Mouse (Mus musculus) small intestine, adult 2 months (tissue): ENCODE results near the gene C130032M10Rik. TPM values are rescaled to one million over a fixed set of nuclear protein-coding genes. Genes with fewer than 3 reads are reported as not detected.
"Not testable (repeated sequence)": the region's sequence is repeated elsewhere in the genome, so short reads cannot be mapped to it uniquely, and the experiment has no call there.

Experiments
- H3K27ac ChIP-seq: fragments of 200-500 bp; 2 replicates; pipeline ENCODE4 v1.5.1; 2012; ENCODE audit warnings: low read depth, low read length, control low read depth, inconsistent platforms; ENCODE audit not compliant: insufficient read depth
- H3K27me3 ChIP-seq: fragments of 200-500 bp; 2 replicates; pipeline ENCODE4 v1.6.1; 2012; ENCODE audit warnings: mild to moderate bottlenecking, moderate library complexity, low read length, inconsistent platforms; ENCODE audit not compliant: control insufficient read depth, insufficient read depth
- H3K36me3 ChIP-seq: fragments of 200-500 bp; 2 replicates; pipeline ENCODE4 v1.6.1; 2012; ENCODE audit warnings: mild to moderate bottlenecking, low read length, control low read depth, inconsistent platforms; ENCODE audit not compliant: control insufficient read depth, insufficient read depth
- H3K4me1 ChIP-seq: fragments of 200-500 bp; 2 replicates; pipeline ENCODE4 v1.6.1; 2012; ENCODE audit warnings: low read length, inconsistent platforms, mixed read lengths; ENCODE audit not compliant: control insufficient read depth, insufficient read depth, insufficient read length
- H3K4me3 ChIP-seq: fragments of 200-500 bp; 2 replicates; pipeline ENCODE4 v1.5.1; 2012; ENCODE audit warnings: low read depth, mild to moderate bottlenecking, control low read depth, inconsistent platforms, low read length, moderate library complexity
- CTCF ChIP-seq: fragments of 200-500 bp; IDR thresholded peaks from 2 replicates; pipeline ENCODE4 v1.5.1; 2012; ENCODE audit warnings: low read depth, mild to moderate bottlenecking, control low read depth, inconsistent platforms, low read length, moderate library complexity, mixed read lengths; ENCODE audit not compliant: insufficient replicate concordance, insufficient read length; ENCODE audit errors: extremely low read depth
- POLR2A ChIP-seq: fragments of 200-500 bp; IDR thresholded peaks from 2 replicates; pipeline ENCODE4 v1.6.1; 2012; ENCODE audit warnings: low read depth, mild to moderate bottlenecking, control low read depth, inconsistent platforms, low read length, moderate library complexity
- WGBS: fragments of 180-500 bp; shearing (Covaris S2); methylation state at CpG from one replicate; pipeline ENCODE4 v1.1.7; 2018; 5-methylcytosine and 5-hydroxymethylcytosine counted together
- polyA plus RNA-seq: library from polyadenylated mRNA; depleted of rRNA; stranded (reverse); fragments of >200 nt; gene quantifications from 2 replicates; pipeline ENCODE4 v1.2.3, GENCODE M21; 2012

C130032M10Rik gene
- polyA plus RNA-seq, 1 experiment = not detected

DNA sequence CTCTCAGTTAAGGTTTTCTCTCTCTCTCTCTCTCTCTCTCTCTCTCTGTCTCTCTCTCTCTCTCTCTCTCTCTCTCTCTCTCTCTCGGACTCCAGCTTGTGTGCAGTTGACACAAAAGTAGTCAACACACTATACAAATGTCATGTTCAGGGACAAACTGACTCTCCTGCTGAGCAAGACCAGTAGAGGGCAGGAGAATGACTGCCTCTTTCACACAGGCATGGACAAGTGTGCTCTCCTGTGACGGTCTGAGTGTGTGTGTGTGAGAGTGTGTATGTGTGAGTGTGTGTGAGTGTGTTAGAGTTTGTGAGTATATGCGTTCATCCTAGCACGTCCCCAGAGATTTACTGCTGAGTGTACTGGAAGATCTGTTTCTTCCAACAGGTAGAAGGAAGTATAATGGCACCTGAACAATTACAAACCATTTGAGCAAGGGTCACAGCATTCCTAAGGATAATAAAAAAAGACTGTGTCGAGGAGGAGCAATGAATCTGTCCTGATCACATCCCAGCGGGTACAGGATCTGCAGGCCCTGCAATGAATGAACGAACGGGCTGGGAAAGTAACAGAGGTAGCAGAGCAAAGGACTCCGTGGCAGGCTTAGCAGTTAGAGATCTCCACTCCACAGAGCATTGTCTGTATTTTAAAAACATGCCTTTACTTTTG lies 3.4 kb downstream of the C130032M10Rik start:
- 24% methylated on average over 9 of the region's 9 CpGs for WGBS
- Histone ChIP-seq H3K4me1 (peaks cover 2% of the 10 kb centered on the region; the same call in 1 of the 2 replicates), H3K27me3 (no peaks in the 10 kb centered on the region), H3K27ac (no peak overlapping the region), H3K36me3 (no peaks in the 10 kb centered on the region), H3K4me3 (no peak overlapping the region)
- TF ChIP-seq POLR2A = no peak
- TF ChIP-seq CTCF = no peak

DNA sequence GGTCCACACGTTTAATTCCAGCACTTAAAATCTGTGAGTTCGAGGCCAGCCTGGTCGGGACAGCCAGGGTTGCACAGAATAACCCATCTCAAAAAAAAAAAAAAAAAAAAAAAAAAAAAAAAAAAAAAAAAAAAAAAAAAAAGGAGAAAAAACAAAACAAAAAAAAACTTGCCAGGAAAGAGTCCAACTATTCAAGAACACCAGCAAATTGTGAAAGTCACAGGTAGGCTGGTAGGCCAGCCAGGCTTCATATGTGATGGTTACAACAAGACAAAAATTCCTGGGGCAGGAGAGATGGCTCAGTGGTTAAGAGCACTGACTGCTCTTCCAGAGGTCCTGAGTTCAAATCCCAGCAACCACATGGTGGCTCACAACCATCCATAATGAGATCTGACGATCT lies 5.0 kb downstream of the C130032M10Rik start:
- not testable (repeated sequence) for H3K4me3 ChIP-seq, H3K27ac ChIP-seq
- 77% methylated on average over 4 of the region's 4 CpGs for WGBS

DNA sequence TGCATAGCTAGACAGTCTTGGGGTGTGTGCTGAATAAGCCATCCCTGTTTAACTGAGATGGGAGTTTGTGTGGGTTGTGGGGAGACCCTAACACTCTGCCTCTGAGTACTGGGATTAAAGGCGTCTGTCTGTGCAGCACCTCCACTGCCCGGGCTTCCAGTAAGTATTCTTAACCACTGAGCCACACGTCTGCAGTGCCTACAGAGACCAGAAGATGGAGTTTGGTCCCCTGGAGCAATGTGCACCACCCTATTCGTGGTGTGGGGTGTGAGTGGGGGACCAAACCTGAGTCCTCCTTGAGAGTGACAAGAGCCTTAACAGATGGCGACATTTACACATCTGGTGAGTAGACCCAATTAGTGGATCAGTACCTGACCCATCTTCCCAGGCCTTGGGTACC lies 6.5 kb downstream of the C130032M10Rik start:
- H3K27me3 ChIP-seq = no peaks in the 10 kb centered on the region
- H3K4me1 ChIP-seq = peaks cover 5% of the 10 kb centered on the region; the same call in 1 of the 2 replicates
- TF ChIP-seq POLR2A (no peak), CTCF (no peak)
- H3K4me3 ChIP-seq = no peak overlapping the region
- H3K36me3 ChIP-seq = no peaks in the 10 kb centered on the region
- H3K27ac ChIP-seq = no peak overlapping the region
- 61% methylated on average over 5 of the region's 5 CpGs for WGBS

More for the DNA sequence above, 5.0 kb downstream of the C130032M10Rik start:
- not testable (repeated sequence) for H3K36me3 ChIP-seq, H3K27me3 ChIP-seq, H3K4me1 ChIP-seq

DNA sequence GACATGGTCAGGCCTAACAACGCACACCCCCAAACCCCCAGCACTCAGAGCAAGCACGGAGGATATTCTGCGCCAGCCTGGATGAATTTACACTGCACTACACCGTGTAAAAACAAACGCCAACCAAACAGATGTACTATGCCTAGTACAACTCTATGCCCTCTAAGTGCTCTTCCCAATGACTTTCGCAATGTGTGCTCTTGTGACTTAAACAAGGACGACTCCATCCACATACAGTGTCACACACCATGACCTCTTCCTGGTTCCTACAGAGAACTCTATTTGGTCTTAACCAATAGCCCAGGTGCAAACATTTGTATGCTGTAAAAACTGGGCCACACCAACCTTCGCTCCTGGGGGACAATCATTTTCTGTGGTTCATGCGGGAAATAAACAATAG lies 7.0 kb downstream of the C130032M10Rik start:
- Histone ChIP-seq H3K4me1 (peaks cover 8% of the 10 kb centered on the region; the same call in 1 of the 2 replicates), H3K36me3 (no peaks in the 10 kb centered on the region), H3K4me3 (no peak overlapping the region), H3K27ac (no peak overlapping the region), H3K27me3 (no peaks in the 10 kb centered on the region)
- TF ChIP-seq POLR2A (no peak), CTCF (no peak)
- WGBS = 77% methylated on average over 9 of the region's 9 CpGs

DNA sequence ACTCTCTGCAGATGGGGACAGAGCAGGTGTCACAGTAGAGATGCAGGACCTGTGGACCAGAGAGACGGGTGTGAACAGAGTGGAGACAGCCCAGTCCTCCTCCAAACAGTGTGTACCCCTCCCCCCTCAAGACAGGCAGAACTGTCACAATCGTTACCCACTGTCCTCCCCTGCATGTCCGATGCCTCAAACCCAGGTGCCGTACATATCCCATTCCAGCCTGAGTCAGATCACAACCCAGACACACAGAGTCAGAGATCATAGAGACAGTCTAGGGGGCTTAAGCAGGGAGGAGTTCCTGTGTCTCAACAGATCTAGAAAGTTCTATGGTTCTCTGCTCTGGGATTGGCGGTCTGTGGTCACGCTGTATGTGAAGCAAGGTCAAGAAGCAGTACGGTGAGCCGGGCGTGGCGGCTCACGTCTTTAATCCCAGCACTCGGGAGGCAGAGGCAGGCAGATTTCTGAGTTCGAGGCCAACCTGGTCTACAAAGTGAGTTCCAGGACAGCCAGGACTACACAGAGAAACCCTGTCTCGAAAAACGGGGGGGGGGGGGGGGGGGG lies 9.7 kb downstream of the C130032M10Rik start:
- H3K27me3 ChIP-seq = no peaks in the 10 kb centered on the region
- WGBS = 92% methylated on average over 13 of the region's 15 CpGs
- H3K4me3 ChIP-seq = no peak overlapping the region
- H3K4me1 ChIP-seq = peaks cover 8% of the 10 kb centered on the region
- no peak for TF ChIP-seq CTCF
- H3K36me3 ChIP-seq = no peaks in the 10 kb centered on the region
- H3K27ac ChIP-seq = no peak overlapping the region

DNA sequence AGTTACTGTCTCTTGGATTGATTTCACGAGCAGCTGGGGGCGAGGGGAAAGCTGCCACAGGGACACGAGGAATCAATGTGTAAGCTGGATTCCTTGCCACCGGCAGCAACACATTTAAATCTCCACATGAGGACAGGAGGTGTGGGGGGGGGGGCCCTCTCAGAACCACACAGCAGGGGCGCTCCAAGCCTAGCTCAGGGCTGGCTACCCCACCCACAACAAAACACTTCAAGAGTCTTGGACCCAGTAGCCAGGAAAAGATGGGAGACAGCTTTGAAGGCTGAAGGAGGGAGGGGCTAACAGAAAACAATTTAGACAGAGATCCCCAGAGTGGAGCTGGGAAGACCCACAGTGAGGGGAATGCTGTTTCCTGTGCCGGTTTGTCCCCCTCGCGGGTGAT lies 10.4 kb downstream of the C130032M10Rik start:
- 61% methylated on average over 8 of the region's 8 CpGs for WGBS
- H3K36me3 ChIP-seq = no peaks in the 10 kb centered on the region

DNA sequence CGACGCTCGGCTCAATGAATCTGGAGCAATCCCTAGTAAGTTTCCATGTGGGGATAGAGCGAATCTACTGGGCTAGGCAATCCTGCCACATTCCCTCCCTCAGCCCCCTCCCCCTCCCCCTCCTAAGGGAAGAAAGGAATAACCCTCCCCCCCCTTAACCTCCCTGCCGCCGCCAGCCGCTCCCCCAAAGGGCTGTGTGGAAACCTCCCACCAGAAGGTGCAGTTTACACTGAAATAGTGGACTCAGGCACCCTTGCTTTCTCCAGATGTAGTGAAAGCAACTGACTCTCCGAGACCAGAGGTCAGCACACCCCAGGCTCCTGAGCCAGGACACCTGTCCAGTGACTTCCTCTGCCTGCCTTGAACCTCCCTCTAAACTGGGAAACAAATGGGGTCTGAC lies 11.1 kb downstream of the C130032M10Rik start:
- Histone ChIP-seq H3K27me3 (no peaks in the 10 kb centered on the region), H3K4me1 (peaks cover 8% of the 10 kb centered on the region), H3K36me3 (no peaks in the 10 kb centered on the region), H3K27ac (no peak overlapping the region), H3K4me3 (peak overlapping the region; percentile 61)
- WGBS = 53% methylated on average over 8 of the region's 8 CpGs
- no peak for TF ChIP-seq POLR2A
- no peak for TF ChIP-seq CTCF

More for the DNA sequence above, 10.4 kb downstream of the C130032M10Rik start:
- H3K27ac ChIP-seq = no peak overlapping the region
- peaks cover 8% of the 10 kb centered on the region for H3K4me1 ChIP-seq
- H3K4me3 ChIP-seq = no peak overlapping the region
- TF ChIP-seq POLR2A (no peak), CTCF (no peak)
- H3K27me3 ChIP-seq = no peaks in the 10 kb centered on the region
